Mouse (Mus musculus) urinary bladder, adult 2 months (tissue): ENCODE measurements at regions not wholly inside any gene's neighbourhood (a gene's known extent, or its start where the extent isn't known, plus 50 kb on each side); places are given as distances from the start of the nearest gene placed in this dataset.

Experiments
- DNase-seq: peaks from one replicate; pipeline ENCODE4 v3.0.0; 2022; ENCODE audit warnings: low spot score

DNA sequence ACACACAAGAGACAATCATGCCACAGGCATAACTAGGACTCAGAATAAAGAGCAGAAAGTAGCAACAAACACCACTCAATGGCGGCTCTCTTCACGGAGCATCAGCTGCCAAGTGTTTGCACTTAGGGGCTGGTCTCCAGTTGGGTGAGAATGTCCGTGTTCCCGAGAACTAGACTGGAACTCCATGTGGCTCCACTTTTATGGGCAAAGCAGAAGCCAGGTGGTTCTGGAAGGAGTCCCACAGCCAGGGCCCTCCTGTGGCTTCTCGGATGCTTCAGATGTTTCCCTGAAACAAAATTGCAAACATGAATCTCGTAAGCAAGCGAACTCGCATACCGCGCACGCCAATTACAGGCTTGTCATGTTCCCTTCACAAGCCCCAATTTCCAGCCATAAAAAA lies 113.7 kb upstream of the Mgmt start:
- no peak for DNase-seq

GRCm38 (mm10) chr7:136791162-136791561 lies 103.3 kb upstream of the Mgmt start:
- DNase-seq: no peak

- no peak for DNase-seq
Observed at GRCm38 (mm10) chr7:136792131-136792530, 102.3 kb upstream of the Mgmt start.

GRCm38 (mm10) chr7:136796415-136796814 lies 98.0 kb upstream of the Mgmt start:
- DNase-seq: no peak

DNA sequence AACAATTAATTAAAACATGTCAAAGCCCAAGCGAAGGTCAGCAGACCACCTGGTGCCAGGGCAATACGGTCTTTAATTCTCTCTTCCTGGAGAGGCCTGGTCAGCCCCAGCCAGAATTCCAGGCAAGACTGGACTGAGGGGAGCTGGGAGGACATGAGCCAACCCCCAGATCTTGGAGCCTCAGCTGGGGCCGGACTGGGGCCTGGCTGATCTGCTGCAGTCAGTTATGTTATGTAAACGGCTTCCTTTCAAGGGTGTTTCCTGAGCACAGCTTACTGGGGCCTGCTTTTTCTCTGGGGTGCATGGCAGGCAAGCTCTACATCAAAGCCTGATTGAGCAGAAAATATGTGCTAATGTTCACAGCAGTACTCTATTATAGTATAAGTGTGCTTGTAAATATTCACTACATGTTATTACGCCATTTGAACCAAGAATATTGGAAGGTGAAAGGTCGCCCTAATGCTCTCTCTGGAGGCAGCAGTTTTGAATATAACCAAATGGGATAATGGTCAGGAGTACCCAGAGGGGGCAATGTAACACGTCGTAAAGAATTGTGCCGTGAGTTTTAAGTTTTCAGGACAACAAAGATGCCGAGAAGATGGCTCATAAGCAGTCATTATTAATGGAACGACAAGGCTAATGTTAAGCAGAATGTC lies 96.5 kb upstream of the Mgmt start:
- DNase-seq: no peak

- no peak for DNase-seq
Observed at GRCm38 (mm10) chr7:136798605-136799004, 95.8 kb upstream of the Mgmt start.

- no peak for DNase-seq
Observed at GRCm38 (mm10) chr7:136807101-136807500, 87.3 kb upstream of the Mgmt start.

GRCm38 (mm10) chr7:136807968-136808367 lies 86.4 kb upstream of the Mgmt start:
- no peak for DNase-seq

DNA sequence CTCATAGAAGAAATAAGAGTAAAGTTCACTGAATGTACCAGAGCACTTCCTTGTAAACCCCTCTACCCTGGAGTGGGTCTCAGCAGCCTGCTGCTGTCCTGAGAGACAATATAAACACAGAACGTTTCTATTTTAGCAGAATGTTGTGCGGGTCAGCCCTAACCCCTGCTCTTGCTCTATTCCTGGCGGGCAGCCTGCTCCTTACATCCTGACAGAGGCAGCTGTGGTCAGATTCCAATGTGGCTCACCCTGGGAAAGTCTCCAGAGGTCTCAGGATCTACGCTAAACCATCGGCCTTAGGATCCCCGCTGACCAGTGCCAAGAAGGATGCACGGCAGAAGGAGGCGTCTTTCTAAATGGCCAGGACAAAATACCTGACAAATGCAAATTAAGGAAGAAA lies 84.8 kb upstream of the Mgmt start:
- no peak for DNase-seq

GRCm38 (mm10) chr7:136813691-136814325 lies 80.6 kb upstream of the Mgmt start:
- DNase-seq: no peak

- no peak for DNase-seq
Observed at GRCm38 (mm10) chr7:136814751-136815150, 79.7 kb upstream of the Mgmt start.

- no peak for DNase-seq
Observed at GRCm38 (mm10) chr7:136820291-136820690, 74.1 kb upstream of the Mgmt start.

GRCm38 (mm10) chr7:136825647-136826046 lies 68.8 kb upstream of the Mgmt start:
- no peak for DNase-seq

- no peak for DNase-seq
Observed at GRCm38 (mm10) chr7:136829621-136830313, 64.6 kb upstream of the Mgmt start.

GRCm38 (mm10) chr7:136832419-136832818 lies 62.0 kb upstream of the Mgmt start:
- no peak for DNase-seq

DNA sequence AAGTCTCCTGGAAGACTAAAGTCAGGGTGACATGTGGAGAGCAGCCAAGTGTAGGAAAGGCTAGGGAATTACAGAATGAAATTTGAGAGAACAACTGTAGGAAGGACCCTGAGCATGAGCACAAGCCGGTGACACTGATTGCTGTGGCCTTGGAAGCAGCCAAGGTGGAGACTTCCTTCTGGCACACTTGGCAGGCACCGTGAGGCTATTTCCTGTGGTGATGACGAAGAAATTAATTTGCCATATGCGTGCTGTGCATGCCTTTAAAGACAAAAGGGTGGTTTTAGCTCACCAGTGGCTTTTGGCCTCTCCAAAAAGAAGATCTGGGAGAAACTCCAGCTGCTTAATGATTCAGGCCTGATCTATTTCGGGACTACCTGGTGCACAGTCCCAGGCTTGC lies 55.4 kb upstream of the Mgmt start:
- DNase-seq: no peak

- DNase-seq: no peak
Observed at GRCm38 (mm10) chr7:136840224-136840623, 54.2 kb upstream of the Mgmt start.

- DNase-seq: no peak
Observed at GRCm38 (mm10) chr7:136842751-136843150, 51.7 kb upstream of the Mgmt start.

DNA sequence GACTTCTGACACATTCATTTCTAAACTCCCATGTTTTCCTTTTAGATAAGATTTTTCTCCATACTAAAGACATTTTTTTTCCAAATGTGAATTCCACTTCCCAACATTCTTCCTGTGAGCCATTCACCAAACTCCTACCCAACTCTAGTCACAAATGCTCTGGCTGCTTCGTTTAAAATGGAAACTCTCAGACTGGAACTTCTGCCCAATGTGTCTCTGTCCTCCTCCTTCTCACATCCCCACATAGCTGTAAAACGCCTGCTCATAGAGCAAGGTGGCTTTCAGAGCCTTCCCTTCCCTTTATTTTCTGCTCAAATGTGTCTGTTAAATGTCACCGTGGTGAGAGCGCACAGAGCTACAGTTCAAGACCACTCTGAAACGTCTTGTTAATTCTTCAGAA lies 50.1 kb upstream of the Mgmt start:
- no peak for DNase-seq
